Mouse (Mus musculus) lung, postnatal 0 days (tissue): ENCODE data around the gene Pgd. TPM values are rescaled to one million over a fixed set of nuclear protein-coding genes. Genes with fewer than 3 reads are reported as not detected.
"Not testable (repeated sequence)": the region's sequence is repeated elsewhere in the genome, so short reads cannot be mapped to it uniquely, and the experiment has no call there.

ENCODE experiments used
- ATAC-seq: fragments of 200-750 bp; cut with Nextera tagmentation; 2 replicates; pipeline ENCODE4 v1.8.0; 2017; ENCODE audit warnings: moderate library complexity
- DNase-seq: peaks from one replicate; pipeline ENCODE4 v3.0.0-alpha.2; 2016; ENCODE audit warnings: low spot score
- H3K27ac ChIP-seq: fragments of 300-500 bp; sonication (generic); 2 replicates; pipeline ENCODE4 v1.5.1; 2014; ENCODE audit warnings: antibody characterized with exemption, mild to moderate bottlenecking, low read length, mixed read lengths
- H3K27me3 ChIP-seq: fragments of 300-500 bp; sonication (generic); replicated peaks from 2 replicates; pipeline ENCODE4 v1.6.1; 2014; ENCODE audit warnings: low read length, mixed read lengths; ENCODE audit not compliant: insufficient read depth
- H3K36me3 ChIP-seq: fragments of 300-500 bp; sonication (generic); 2 replicates; pipeline ENCODE4 v1.6.1; 2014; ENCODE audit warnings: low read length, mixed read lengths; ENCODE audit not compliant: insufficient read depth
- H3K4me1 ChIP-seq: fragments of 300-500 bp; sonication (generic); 2 replicates; pipeline ENCODE4 v1.6.1; 2014; ENCODE audit warnings: antibody characterized with exemption, low read depth, low read length, mixed read lengths; ENCODE audit not compliant: insufficient read depth
- H3K4me2 ChIP-seq: fragments of 300-500 bp; sonication (generic); replicated peaks from 2 replicates; pipeline ENCODE4 v1.6.1; 2014; ENCODE audit warnings: low read depth, mild to moderate bottlenecking, low read length, moderate library complexity, mixed read lengths
- H3K4me3 ChIP-seq: fragments of 300-500 bp; sonication (generic); 2 replicates; pipeline ENCODE4 v1.5.1; 2014; ENCODE audit warnings: low read depth, low read length
- H3K9ac ChIP-seq: fragments of 300-500 bp; sonication (generic); replicated peaks from 2 replicates; pipeline ENCODE4 v1.6.1; 2014; ENCODE audit warnings: low read depth, mild to moderate bottlenecking
- H3K9me3 ChIP-seq: fragments of 300-500 bp; sonication (generic); 2 replicates; pipeline ENCODE4 v1.6.1; 2016; ENCODE audit warnings: low read length, mixed read lengths
- CTCF ChIP-seq: IDR thresholded peaks from 2 replicates; pipeline ENCODE4 v1.5.1; 2016; ENCODE audit warnings: antibody characterized with exemption, mild to moderate bottlenecking
- EP300 ChIP-seq: IDR thresholded peaks from 2 replicates; pipeline ENCODE4 v1.6.1; 2016; ENCODE audit warnings: antibody characterized with exemption, mild to moderate bottlenecking, control low read depth
- WGBS: fragments of 180-500 bp; shearing (Covaris S2); extraction: QIAGEN DNeasy Blood & Tissue Kit; methylation state at CpG from one replicate; pipeline ENCODE4 v1.1.7; 2014; 5-methylcytosine and 5-hydroxymethylcytosine counted together
- polyA plus RNA-seq: library from polyadenylated mRNA; unstranded; fragments of >200 nt; fragmentation: Nextera tagmentation; extraction: Ambion mirVana; gene quantifications from 2 replicates; pipeline ENCODE4 v1.2.1, GENCODE M21; 2015

Gene Pgd
- polyA plus RNA-seq, 1 experiment from 2014 or later = 119 TPM

GRCm38 (mm10) chr4:149172666-149173065 is 6.1 kb upstream of the Pgd start:
- Histone ChIP-seq H3K4me2 (no peak overlapping the region), H3K9ac (no peak overlapping the region), H3K9me3 (no peaks in the 10 kb centered on the region), H3K27me3 (no peaks in the 10 kb centered on the region), H3K27ac (peak overlapping the region; percentile 84), H3K4me1 (0 out of 2 replicates have a peak, but pooled peaks cover 6% of the 10 kb centered on the region), H3K4me3 (no peak overlapping the region), H3K36me3 (no peaks in the 10 kb centered on the region)
- WGBS = 34% methylated on average over 2 of the region's 2 CpGs
- ATAC-seq (peak; percentile 34), DNase-seq (peak; percentile 78)
- no peak for TF ChIP-seq CTCF
- TF ChIP-seq EP300 = no peak

- H3K4me3 ChIP-seq = no peak overlapping the region
- H3K4me1 ChIP-seq = 0 out of 2 replicates have a peak, but pooled peaks cover 6% of the 10 kb centered on the region
- TF ChIP-seq CTCF = no peak
- DNase-seq = peak; percentile 52
- WGBS = 69% methylated on average over 5 of the region's 5 CpGs
- peak overlapping the region; percentile 84 for H3K27ac ChIP-seq
- no peak overlapping the region for H3K9ac ChIP-seq
- no peaks in the 10 kb centered on the region for H3K27me3 ChIP-seq
- H3K9me3 ChIP-seq = no peaks in the 10 kb centered on the region
- ATAC-seq = no peak
- no peaks in the 10 kb centered on the region for H3K36me3 ChIP-seq
- no peak overlapping the region for H3K4me2 ChIP-seq
Observed at GRCm38 (mm10) chr4:149172083-149172482, 5.5 kb upstream of the Pgd start.

- TF ChIP-seq CTCF (no peak; the same call in 1 of the 2 replicates), EP300 (peak; percentile 28; the same call in 1 of the 2 replicates)
- Histone ChIP-seq H3K27me3 (no peaks in the 10 kb centered on the region), H3K4me3 (no peak overlapping the region), H3K27ac (peak overlapping the region; percentile 84), H3K36me3 (no peaks in the 10 kb centered on the region), H3K9me3 (no peaks in the 10 kb centered on the region), H3K9ac (no peak overlapping the region), H3K4me1 (0 out of 2 replicates have a peak, but pooled peaks cover 6% of the 10 kb centered on the region), H3K4me2 (no peak overlapping the region)
- ATAC-seq (peak; percentile 46), DNase-seq (peak; percentile 91)
- WGBS = 26% methylated on average over 5 of the region's 5 CpGs
Observed at GRCm38 (mm10) chr4:149171581-149171981, 5.0 kb upstream of the Pgd start.

- H3K27ac ChIP-seq = peak overlapping the region; percentile 84
Observed at GRCm38 (mm10) chr4:149170394-149170931, 3.9 kb upstream of the Pgd start.

GRCm38 (mm10) chr4:149169926-149170325 is 3.4 kb upstream of the Pgd start:
- ATAC-seq, H3K4me3 ChIP-seq, H3K27me3 ChIP-seq: not testable (repeated sequence)

More at GRCm38 (mm10) chr4:149170394-149170931, 3.9 kb upstream of the Pgd start:
- peak; percentile 93 for DNase-seq
- ATAC-seq = no peak
- TF ChIP-seq CTCF (no peak), EP300 (peak; percentile 81)
- Histone ChIP-seq H3K36me3 (no peaks in the 10 kb centered on the region), H3K9me3 (no peaks in the 10 kb centered on the region), H3K27me3 (no peaks in the 10 kb centered on the region), H3K4me1 (0 out of 2 replicates have a peak, but pooled peaks cover 6% of the 10 kb centered on the region), H3K4me2 (no peak overlapping the region), H3K4me3 (no peak overlapping the region), H3K9ac (no peak overlapping the region)
- WGBS = 36% methylated on average over 7 of the region's 7 CpGs

GRCm38 (mm10) chr4:149168016-149168415 is 1.4 kb upstream of the Pgd start:
- TF ChIP-seq EP300 = no peak
- TF ChIP-seq CTCF = no peak
- Histone ChIP-seq H3K36me3 (no peaks in the 10 kb centered on the region), H3K4me3 (no peak overlapping the region), H3K9me3 (no peaks in the 10 kb centered on the region), H3K27me3 (no peaks in the 10 kb centered on the region), H3K9ac (no peak overlapping the region), H3K4me2 (no peak overlapping the region), H3K27ac (0 out of 2 replicates have a peak overlapping the region, but pooled peaks have one; percentile 88), H3K4me1 (0 out of 2 replicates have a peak, but pooled peaks cover 6% of the 10 kb centered on the region)
- no peak for DNase-seq
- 49% methylated on average over 2 of the region's 2 CpGs for WGBS
- ATAC-seq = no peak

More at GRCm38 (mm10) chr4:149169926-149170325, 3.4 kb upstream of the Pgd start:
- DNase-seq, H3K9ac ChIP-seq, H3K36me3 ChIP-seq, H3K9me3 ChIP-seq, H3K4me1 ChIP-seq, H3K4me2 ChIP-seq: not testable (repeated sequence)
- 64% methylated on average over 7 of the region's 8 CpGs for WGBS
- peak overlapping the region; percentile 84 for H3K27ac ChIP-seq
